Mouse (Mus musculus): Measurements from ENCODE around the gene Ostc. TPM values are rescaled to one million over a fixed set of nuclear protein-coding genes. Genes with fewer than 3 reads are reported as not detected.

Gene Ostc
- 10 to 100 TPM; 82.5 to 89.6 TPM for total RNA-seq (2021)
- long read RNA-seq, experiment 1, transcript Ostc-201 (4 exons, 1,067 nt): major isoform, 31 of 33 reads
- long read RNA-seq, experiment 1, partial matches to known transcripts: 0 of 33 reads
- long read RNA-seq, experiment 1, other reads (novel, unspliced or antisense): 0 of 33 reads
- long read RNA-seq, experiment 2, transcript Ostc-201 (4 exons, 1,067 nt): major isoform, 97 of 101 reads
- long read RNA-seq, experiment 2, partial matches to known transcripts: 1 of 101 reads
- long read RNA-seq, experiment 2, other reads (novel, unspliced or antisense): 2 of 101 reads

DNA sequence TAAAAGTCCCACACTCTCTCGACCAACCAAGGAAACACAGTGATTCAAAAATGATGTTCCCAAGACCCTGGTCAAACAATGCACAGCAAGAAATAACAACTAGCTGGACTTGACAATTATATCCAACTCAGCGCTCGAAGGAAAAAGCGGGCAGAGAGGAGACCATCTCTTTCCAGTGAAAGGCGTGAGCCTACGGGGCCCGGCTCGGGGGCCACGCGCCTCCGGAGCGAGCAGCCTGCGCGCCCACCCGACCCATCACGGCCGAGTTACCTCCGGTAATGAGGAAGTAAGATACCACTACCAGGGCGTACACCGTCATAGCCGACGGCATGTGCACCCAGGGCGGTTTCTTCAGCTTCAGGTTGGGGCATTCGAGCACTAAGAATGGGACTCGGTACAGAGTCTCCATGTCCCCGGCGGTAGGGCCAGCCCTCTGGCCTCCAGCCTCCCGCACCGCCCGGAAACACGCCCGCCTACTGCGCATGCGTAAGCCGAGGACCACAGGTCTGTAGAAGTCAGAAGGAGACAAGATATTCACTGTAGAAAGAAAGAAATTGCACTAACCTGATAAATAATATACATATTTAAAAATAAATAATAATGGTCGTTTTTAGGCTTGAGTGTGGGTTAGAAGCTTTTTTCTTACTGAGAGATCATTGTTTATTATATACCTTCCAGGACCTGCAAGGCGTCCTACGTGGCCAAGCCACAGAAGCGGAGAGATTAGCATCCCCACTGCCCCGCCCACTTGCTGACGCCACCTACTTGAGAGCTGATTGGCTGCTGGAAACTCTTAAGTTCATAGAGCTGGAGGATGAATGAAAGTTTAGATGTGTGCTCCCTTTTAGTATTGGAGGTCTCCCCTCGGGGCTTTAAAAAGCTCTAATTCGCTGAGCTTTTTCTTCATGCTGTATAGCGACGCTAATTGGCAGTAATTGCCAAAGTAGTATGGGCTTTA is at the start of gene Ostc:
Ostc (minus strand) TSS at position 478 of the 958 bp plus-strand sequence.
- DNase-seq (ENCODE audit: low spot score in 2 of 2): peak; percentile 89

DNA sequence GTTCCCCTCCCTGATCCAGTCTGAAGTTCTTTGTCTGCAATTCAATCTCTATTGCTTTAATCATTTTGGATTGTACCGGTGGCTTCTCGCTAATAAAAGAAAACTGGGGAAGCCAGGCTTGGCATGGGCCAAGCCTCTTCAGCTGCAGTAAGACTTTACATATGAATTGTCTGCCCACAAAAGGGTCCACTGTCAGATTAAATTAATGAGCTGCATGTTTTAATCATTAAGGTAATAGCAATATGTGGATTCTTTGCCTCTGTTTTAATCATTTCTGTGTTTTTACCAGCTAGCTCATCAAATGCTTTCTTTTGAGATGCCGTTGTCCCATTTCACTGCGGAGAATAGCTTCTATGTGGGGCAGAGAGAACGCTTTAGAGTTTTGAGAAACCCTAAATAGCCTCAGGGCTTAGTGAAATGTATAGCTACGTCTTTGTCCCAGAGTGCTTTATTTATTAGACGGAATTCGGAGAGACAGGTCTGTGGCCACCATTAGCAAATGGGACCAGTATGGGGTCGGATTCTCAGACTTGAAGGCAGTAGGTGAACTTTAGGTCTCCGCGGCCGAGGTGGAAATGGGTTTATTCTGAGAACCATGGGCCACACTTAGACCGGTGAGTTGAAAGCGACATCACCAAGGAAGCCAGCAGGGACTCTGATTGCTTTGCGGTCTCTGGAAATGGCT is 49.1 kb upstream of the Ostc start:
- DNase-seq (ENCODE audit: low spot score in 2 of 2): no peak

DNA sequence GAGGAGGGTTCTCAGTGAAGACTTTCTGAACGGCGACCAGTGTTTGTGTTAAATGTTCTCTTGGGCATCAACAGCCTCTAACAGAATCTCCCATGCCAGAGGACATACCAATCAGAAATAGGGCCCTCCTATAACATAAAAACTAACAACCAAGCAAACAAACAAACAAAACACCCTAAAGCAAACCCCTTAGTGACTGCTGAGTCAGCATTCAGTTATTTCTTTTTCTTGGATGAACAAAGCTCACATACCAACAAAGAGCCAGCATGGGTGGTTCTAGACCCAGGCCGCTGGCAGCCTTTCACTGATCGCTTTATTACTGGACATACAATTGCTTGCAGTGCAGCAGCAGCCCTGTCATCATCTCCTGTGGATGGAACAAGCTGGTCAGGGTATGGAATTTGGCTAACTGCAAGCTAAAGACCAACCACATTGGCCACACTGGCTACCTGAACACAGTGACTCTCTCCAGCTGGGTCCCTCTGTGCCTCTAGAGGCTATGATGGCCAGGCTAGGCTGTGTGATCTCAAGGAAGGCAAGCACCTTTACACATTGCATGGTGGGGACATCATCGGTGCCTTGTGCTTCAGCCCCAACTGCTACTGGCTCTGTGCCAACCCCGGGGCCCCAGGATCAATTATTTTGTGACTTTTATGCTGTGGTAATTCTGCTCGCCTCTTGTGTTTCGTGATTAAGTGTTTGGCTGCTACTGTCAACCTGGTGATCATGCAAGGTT is 48.0 kb upstream of the Ostc start:
- no peak for DNase-seq (ENCODE audit: low spot score in 2 of 2)

DNA sequence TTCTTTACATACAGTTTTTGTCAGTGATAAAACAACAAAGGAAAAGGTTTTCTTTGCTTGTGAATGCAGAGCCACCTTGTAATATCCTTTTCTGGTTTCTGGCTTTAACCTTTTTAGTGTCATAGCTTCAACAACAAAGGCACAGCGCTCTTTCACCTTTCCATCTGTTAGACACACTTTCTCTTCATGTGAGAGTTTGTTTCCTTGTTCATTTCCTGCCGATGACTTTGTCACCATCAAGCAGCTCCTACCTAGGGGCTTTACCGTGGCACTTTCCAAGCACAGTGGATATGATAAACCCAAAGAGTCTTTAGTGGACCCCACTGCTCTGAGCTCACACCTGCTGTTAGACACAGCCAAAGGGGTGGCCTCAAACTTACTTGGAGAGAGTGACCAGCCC is 40.0 kb upstream of the Ostc start:
- no peak for DNase-seq (ENCODE audit: low spot score in 2 of 2)

DNA sequence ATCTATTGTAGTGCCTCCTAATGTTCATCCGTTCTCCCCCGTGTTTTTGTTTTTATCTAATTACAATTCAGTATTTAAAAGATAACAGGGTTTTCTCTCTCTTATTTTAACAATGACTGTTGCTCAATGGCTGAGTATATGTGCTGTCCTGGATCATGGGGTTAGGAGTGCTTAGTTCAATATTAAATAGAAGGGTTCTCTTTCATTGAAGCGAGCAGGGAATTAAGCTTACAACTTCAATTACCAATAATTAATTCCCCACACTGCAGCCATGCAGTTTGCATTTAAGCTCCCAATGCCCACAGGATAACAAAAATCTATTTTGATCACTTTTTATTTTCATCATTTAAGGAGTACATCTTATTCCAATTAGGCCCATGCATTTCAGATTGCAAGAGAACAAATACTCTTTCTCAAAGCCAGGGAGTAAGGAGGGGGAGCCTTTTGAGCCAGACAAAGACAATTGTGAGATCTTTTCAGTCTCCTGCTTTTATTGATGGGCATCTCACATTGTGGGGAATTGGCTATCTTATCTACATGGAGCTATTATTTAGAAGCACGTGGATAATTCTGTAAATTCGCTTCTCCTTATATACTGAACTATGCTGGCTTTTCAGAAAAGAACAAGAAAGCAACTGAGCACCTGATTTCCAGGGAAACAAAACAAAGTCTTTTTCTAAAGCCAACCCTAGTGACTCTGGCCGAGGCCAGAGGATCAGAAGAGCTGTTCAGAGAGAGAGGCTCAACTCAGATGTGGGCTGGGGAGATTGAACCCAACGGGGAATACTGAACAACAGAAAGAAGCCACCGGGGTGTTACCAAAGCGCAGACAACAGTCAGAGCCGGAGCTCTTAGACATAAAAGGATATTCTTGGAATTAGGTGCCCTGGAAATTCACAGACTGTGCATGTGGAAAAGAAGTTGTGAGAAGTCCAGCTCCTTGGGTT is 37.7 kb upstream of the Ostc start:
- DNase-seq (ENCODE audit: low spot score in 2 of 2): no peak

DNA sequence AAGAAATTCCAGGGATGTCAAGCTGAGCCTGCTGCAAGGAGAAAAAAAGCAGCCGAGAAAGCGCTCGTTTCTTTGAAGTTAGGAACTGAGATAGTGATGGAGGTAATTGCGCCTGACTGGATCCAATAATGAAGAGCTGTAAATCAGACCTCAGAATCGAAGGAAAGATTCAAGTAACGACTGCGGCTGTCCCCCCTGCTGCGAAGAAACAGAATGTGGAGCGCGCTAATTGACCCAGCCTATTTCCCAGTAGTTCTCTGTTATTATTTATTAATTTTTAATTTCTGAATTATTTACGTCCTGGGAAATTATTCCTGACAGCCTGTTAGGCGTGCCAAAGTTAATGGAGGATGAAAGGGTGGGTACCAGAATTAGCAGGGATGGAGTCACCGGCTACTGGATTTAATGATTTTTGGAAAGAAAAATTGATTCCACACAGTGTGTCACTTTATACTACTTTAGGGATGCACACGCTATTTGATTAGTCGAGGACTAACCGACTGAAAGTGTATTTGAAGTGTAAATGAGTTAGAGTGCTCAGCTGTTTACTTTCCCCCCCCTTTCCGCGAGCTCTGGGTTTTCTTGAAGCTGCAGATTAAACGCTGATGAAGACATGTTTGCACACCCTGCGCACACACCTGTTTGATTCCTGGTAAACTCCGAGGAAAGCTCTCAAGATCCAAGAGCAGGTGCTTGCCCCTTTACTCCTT is 28.6 kb upstream of the Ostc start:
- DNase-seq (ENCODE audit: low spot score in 2 of 2): no peak

DNA sequence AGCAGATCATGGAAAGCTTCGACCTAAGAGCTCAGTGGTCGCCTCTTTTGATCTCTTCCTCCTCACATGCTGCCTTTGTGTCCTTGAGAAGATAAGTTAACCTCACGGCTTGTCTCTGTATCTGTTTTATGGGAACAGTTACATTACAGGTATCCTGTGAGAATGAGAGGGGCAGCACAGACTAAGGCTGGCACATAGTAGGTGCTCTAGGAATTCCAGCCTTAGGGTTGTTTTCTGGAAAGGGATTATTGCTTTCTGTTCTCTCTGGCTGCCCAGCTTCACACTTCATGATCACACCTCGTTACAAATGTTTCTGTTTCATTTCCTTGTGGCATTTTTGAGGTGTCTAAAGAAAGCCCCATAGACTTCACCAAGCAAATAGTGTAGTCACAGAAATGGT is 27.5 kb upstream of the Ostc start:
- DNase-seq (ENCODE audit: low spot score in 2 of 2): no peak

DNA sequence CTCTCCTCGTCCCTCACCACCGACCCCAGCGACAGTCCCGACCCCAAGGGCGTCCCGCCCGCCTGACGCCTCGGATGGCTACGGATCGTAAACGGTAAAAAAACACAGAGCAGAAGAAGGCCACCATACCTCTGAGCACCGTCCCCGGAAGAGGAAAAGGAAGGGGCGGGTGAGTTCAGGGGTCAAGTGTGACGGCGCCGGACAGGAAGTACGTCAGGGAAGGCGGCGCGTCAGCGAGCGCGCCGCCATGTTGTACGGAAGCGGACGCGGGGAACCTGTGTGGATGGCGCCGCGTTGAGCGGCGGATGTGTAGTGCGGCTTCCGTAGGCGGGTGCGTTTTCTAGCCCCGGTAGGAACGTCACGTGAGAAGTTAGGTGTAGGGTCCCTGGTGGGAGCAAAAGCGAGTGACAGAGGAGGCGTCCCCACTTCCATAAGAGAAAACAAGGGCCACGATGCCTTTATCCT is 21.0 kb upstream of the Ostc start, which contains the start of gene Rpl34:
Rpl34 (minus strand) TSS at position 210 of the 465 bp plus-strand sequence.
- DNase-seq (ENCODE audit: low spot score in 2 of 2): peak; percentile 90 to 91

DNA sequence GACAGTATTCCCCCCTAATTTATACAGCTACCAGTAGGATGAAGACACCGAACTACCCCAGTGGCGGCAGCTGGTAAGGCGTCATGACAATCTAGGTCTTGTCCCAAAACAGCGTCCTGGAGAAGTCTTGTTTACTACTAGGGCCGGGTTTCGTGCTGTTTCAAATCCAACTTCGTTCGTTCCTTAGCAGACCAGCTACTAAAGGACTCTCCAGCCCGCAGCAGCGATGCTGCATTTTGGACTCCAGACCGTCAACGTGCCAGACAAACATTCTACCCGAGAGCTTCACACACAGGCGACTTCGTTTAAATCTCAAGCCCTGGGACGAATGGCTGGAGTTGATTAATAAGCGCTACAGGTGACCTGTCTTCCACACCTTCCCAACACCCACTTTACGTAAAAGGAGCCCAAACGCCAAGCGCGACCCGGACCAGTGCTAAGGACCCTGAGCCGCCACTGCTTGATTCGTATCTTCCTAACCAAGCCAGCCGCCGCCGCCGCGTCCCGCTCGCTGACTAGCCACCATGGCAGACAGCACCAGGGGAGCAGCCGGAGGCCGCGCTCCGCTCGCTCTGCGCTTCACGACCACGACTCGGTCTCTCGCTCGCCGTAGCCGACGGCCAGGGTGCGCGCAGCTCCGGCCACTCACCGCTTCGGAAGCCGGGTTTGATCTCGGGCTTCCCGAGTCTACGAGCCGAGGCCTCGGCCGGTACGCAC is 20.4 kb upstream of the Ostc start:
- peak; percentile 27 to 31 for DNase-seq (ENCODE audit: low spot score in 2 of 2)

DNA sequence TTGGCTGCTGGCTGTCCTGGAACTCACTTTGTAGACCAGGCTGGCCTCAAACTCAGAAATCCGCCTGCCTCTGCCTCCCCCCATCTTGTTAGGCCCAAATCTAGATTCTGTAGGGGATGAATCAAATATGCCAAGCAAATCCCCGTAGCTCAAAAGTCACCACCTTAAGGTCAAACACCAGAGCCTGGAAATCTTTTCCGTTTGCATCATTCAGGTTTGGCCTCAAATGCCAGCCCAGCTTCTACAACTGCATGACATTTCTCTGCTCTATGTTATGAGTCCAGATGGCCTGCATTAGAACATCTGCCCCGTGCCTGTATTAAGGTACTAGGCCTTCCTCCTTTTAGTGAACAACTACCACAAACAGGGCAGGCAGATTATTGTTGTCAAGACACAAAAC is 18.4 kb upstream of the Ostc start:
- DNase-seq (ENCODE audit: low spot score in 2 of 2): no peak

DNA sequence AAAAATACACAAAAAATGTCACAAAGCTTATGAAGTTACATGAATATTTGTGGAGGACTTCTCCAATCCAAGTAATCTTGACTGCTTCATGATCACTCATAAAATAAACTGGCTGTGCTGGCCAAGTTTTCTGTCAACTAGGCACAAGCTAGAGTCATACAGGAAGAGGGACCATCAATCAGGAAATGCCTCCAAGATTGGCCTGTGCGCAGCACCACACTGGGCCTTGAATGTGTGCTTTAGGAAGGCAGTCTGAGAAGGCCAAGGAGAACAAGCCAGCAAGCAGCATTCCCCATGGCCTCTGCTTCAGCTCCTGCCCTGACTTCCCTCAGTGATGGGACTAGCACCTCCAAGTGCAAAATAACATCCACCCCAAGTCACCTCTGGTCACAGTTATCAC is 17.8 kb upstream of the Ostc start:
- no peak for DNase-seq (ENCODE audit: low spot score in 2 of 2)

DNA sequence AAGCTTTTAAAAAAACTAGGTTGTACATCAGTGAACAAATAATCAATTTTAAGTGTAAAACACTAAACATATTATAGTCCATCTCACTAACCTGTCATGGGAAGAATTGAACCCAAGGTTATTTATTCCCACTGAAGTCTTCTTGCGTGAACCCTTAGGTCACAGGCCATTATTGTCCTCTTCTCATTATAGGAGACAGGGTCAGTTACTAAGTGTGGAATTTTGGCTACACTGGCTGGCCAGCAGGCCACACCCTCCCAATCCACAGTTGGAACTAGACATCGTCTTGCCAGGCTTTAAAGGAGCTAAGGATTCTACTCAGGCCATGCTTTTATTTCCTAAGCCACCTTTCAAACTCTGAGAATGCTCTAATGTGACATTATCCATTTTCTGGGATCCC is 16.5 kb upstream of the Ostc start:
- no peak for DNase-seq (ENCODE audit: low spot score in 2 of 2)

DNA sequence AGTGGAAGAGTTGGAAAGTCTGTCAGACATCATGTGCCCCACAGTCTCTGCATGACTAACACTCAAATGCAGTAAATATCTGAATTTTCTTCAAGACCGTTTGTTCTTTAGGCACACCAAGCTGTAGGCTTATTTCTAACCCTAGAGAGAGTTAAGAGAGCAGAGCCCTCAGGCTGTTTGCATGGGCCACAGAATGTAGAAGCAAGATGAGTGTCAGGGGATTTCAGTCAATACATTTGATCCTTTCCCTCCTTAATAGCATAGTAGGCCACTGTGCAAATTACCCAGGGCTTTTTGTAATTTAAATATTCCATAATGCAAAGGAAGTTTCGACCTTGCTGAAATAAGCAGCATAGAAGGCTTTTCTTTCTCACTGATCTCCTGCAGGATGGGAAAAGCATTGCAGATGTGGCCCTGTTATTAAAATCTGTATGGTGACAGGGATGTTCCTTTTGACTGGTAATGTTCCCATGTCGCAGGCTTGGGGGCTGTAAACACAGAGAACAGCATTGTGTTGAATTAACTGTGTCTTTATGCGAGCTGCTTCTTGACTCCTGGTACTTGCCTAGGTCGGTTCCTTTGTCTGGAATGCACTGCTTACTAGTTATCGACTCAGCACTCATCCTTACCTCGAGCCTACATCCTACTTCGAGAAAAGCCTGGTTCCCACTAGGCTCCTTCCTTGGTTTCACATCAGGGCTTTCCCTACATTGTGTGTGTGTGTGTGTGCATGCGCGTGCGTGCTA is 13.7 kb upstream of the Ostc start:
- no peak for DNase-seq (ENCODE audit: low spot score in 2 of 2)

DNA sequence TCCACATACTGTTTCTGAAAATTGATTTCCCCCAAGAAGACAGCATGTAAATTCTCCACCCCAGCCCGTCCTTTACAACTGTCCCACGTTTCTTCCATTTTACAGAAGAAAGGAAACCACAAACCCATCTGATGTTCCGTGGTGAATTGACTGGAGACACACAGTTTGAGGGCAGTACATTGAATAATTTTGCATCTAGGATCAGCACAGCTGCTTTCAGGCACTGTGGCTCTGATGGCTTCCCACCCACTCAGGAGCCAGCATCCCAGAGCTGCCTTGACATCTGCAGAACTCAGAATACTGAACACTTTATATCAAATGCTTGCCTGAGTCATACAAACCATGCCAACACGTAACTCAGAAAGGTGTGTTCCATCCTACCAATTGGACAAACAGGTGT is 11.0 kb upstream of the Ostc start:
- no peak for DNase-seq (ENCODE audit: low spot score in 2 of 2)

DNA sequence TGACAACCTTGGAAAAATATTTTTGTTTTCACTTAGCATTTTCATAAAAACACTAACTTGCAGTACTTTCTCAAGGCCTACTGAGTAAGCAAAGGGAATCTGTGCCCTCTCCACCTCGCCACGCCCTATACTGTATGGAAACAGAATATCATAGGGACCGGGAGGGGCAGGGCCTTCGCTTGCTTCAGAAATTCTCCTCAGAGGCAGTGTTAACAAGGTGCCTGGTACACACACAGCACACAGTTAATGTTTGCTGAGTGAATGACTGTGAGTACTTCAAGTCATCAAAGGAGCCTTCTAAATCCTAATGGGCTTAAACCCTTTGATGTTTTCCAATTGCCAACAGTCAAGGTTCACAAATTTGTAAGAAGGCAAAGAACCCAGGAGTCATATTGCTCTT is 9.6 kb upstream of the Ostc start:
- no peak for DNase-seq (ENCODE audit: low spot score in 2 of 2)

DNA sequence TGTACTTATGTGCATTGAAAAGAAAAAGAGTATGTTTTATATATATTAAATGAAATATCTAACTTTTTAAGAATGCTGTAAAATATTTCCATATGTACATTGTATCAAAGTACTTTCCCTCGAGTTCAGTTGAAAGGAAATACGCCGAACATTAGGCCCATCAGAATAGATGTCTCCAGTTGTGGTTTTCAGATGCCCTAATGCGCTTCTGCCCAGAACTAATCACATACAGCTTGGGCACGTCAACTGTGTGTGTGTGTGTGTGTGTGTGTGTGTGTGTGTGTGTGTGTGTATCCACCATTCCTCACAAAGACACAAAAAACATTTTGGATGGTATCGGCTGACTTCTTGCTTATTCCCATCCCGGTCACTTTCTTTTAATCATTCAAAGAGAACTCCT is 7.3 kb upstream of the Ostc start:
- no peak for DNase-seq (ENCODE audit: low spot score in 2 of 2)

DNA sequence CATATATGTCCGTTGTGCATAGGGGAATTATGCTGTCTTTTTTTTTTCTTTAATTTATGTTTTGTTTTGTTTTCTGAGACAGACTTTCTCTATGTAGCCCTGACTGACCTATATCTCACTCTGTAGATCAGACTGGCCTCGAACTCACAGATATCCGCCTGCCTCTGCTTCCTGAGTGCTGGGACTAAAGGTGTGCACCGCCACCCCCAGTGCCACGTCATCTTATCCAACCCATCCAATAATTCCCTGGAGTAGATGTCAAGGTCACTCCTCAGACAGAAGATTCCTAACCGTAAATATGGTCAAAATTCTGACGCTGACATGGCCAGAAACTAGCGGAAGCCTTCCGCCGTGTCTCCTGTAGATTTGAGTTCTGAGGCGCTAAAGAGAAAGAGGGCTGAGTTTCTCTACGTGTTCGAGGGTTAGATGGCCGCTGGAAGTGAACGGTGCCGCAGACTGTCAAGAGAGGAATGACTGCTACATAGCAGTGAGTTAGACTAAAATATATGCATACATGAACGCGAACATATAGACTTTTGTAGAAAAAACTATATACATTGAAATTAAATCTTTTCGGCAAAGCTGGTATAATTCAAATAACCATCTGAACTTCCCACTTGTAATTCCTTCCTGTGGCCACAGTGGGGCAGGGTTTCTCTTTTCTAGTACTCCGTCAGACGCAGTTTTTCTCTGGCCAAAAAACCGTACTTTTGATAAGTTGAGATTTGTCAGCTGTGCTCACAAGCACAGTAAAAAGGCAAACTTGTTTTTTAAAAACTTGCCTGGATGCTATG is 5.7 kb upstream of the Ostc start:
- DNase-seq (ENCODE audit: low spot score in 2 of 2): peak; percentile 63 to 73

All from adrenal gland, adult 18-20 months (tissue).